Mouse (Mus musculus) c-Kit-negative CD71-positive TER-119-positive erythroid progenitor cells, embryonic 14.5 days (primary cell): Measurements from ENCODE around the gene Mroh7.
A peak's percentile ranks its signal among the peaks of the same experiment; 100 is the strongest.
"Not testable (repeated sequence)": the region's sequence is repeated elsewhere in the genome, so short reads cannot be mapped to it uniquely, and the experiment has no call there.

Experiments
- DNase-seq: peaks from one replicate; pipeline ENCODE4 v3.0.0-alpha.2; 2013; ENCODE audit warnings: low read depth, low spot score

Mroh7 gene

DNA sequence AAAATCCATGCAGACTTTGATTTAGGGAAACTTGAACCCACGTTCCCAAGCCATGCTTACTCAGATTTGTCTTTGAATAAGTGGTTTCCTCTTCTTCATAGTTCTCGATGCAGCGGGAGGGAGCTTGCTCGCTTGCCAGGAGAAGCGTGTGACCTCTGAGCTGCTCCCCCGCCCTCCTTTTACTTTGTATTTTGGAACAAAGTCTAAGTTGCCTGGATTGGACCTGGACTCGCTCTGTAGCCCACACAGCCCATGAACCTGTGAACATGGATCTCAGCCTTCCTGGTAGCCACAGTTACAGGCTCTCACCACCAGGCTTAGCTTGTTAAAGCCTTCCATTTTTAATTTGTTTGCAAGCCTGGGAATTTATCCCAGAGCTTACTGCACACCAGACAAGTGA is at the start of gene Mroh7:
TSS of gene Mroh7 (minus strand) at position 112 of the 400 bp plus-strand sequence.
- no peak for DNase-seq

DNA sequence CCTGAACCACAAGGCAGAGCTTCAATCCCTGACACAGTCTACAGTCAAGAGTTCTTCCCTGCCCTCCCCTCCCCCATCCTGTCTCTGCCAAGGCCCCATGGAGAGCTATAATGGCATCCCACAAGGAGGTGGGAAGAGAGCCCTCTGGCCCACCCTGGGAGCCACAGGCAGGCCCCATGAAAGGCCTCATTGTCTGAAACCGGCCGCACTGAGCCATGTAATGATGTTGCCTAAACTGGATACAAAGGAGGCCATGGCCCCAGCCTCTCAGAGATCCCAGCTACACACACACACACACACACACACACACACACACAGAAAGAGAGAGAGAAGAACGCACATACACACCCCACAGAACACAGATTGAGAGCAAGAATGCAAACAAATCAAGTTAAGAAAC is 49.3 kb upstream of the Mroh7 start:
- DNase-seq, result no peak

DNA sequence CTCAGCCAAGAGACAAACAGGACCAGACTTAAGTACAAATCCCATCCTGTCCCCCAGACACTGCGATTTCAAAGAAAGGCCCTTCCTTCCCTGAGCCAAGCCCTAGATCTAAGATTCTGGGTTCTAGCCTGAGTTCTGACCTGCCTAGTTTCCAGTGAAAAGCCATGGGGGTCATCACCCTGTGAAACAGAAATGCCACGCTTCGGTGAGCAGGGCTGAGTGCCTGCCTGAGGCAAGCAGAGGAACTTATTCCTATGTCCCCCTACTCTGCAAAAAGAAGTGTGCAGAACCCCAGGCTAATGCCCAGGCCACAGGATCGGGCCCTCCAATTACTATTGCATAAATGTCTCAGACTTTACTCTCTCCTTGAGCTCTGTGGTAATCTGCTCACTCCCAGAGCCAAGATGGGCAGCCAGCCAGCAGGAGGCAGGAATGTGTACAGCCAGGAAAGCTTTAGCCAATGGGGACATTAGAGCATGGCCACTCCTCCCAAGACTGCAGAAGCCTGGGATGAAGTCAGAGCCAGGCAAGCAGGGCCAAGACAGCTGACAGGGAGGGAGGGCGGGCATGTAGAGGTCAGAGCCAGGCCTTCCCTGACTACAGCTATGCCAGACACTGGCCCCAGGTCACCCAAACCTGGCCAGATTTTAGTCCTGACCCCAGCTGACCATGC is 47.5 kb upstream of the Mroh7 start:
- no peak for DNase-seq

DNA sequence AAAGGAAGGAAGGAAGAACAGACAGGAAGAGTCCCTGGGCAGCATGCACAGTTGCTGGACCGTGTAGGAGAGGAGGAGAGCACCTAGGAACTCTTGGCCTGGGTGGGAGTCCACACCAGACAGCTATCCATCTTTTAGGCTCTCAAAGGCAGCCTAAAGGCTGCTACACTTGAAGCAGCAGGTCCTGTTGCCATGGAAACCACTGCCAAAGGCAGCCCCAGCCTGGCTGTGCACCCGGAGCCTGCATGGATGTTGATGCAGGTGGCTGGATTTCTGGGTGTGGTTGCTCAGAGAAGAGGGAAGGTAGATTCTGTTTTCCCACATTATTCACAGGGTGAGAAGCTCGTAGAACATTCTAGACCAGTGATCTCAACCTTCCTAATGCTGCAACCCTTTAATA is 46.3 kb upstream of the Mroh7 start:
- DNase-seq, result no peak

DNA sequence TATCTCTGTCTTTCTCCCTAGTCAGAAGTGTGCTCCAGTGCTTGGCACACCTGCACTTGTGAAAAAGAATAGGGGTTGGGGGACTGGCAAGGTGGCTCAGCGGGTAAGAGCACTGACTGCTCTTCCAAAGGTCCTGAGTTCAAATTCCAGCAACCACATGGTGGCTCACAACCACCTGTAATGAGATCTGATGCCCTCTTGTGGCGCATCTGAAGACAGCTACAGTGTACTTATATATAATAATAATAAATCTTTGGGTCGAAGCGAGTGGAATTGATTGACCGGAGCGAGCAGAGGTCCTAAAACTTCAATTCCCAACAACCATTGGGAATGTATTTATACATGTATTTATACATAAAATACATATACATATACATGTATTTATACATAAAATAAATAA is 45.0 kb upstream of the Mroh7 start:
- not testable (repeated sequence) for DNase-seq

DNA sequence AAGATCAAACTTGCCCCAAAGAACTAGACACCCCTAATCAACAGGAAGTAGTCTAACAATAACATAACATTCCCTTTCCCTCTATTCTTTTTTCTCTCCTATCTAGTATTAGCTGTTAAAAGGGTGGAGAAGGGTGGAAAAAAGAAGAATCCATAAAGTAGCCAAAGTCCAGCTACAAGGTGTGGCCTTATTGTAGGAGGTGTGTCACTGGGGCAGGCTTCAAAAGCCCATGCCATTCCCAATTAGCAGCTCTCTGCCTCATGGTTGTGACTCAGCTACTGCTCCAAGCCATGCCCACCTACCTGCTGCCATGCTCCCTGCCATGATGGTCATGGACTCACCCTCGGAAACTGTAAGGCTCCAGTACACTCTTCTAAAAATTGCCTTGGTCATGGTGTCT is 41.8 kb upstream of the Mroh7 start:
- no peak for DNase-seq

DNA sequence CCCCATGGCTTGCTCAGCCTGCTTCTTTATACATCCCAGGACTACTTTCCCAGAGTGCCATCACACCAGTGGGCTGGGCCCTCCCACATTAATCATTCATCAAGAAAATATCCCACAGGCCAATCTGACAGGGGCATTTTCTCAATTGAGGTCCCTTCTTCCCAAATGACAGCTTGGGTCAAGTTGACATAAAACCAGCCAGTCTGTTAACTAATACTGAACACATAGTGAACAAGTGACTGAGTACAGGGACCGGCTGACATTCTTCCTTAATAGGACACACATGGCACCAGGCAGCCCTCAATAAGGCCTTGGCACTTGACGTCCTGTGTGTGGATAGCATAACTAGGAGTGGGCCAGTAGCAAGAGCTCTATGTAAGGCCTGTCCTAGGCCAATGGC is 38.6 kb upstream of the Mroh7 start:
- no peak for DNase-seq

DNA sequence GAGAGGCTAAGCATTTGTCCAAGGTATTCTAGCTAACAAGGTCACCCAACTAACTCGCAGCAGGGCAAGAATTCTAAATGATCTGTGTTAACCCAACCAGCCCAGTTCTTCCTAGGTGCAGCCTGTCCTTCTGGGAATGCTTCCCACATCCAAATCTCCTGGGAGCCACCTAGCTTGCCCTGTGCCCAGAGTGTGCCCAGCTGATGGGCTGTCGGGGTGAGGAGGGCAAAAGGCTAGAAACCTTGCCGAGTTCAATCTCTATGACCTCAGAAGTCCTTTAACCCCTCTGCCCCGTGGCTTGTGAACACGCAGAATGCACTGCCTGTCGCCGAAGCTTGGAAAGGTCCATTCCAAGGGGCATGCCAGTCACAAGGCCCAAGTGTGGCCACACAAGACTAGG is 33.4 kb upstream of the Mroh7 start:
- DNase-seq, result no peak

DNA sequence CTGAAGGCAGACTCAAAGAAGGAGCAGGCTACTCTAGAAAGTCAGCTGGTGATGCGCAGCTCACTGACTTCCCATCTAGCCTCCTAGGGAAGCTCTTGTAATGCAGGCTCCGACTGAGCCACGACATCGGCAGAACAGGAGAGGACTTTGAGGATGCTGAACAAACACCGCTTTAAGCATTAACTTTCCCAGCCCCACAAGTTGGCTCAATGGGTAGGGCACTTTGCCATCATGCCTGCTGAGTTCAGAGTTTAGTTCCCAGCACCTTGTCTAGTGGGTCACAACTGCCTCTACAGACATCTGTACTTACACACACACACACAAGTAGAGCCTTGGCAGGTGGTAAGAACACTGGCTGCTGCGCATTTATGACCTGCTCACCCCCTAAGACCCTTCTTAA is 21.0 kb upstream of the Mroh7 start:
- no peak for DNase-seq

DNA sequence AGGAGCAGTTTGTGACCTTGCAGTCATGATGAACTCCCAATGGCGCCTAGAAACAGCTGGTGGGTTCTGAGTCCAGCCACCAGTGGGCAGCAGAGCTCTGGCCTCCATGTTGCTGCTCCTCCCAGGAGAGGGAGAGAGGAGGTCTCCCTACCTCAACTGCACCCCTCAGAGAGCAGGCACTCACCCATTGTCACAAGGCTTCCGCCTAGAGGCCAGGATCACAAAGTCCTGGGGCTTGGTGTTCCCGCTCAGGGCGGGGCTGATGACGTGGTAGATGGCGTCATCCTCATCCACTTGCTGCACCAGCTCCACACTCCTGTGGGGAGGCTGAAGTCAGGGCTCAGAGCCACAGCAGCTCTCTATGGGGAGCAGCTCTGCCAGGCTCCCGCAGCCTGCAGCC is 19.0 kb upstream of the Mroh7 start:
- no peak for DNase-seq

DNA sequence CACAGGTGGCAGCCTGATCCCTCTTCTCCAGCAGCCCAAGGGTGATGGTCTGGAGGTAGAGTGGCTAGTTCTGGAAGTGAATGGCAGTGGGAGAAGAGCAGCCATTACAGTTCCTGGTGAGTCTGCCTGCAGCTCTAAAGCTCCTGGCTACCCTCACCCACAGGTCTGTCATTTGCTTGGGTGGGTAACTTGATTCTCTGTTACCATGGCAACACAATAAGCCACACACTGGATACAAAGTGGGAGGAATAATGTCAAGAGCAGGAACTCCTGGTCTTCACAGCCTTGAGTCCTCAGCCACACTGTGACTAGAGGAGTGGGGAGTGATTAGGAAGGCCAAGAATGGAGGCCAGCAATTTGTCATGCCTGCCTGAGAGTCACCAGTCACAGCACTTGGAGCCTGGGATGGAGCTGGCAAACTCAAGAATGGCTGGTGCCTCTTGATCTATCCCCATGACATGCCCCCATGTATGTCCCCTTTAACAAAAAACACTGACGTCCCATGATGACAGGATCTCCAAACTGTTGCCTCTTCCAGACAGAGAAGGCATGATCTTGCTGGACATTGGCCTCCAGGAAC is 16.4 kb upstream of the Mroh7 start:
- DNase-seq, result no peak

DNA sequence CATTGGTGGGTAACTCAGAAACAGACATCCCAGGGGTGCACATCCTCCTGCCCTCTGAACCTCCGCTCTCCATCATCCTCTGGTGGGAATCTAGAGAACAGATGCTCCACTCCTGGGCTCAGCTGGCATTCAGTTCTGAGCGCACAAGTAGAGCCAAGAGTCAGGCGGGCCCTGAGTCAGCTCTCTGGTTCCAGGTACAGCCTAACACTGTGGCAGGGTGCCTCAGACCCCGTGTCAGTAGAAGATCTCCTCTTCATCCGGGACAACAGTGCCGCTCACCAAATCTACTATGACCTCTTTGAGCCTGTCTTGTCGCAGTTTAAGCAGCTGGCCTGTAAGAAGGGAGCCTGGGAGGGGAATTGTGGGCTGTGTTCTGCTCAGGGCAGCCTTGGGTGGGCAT is 15.1 kb upstream of the Mroh7 start:
- no peak for DNase-seq

DNA sequence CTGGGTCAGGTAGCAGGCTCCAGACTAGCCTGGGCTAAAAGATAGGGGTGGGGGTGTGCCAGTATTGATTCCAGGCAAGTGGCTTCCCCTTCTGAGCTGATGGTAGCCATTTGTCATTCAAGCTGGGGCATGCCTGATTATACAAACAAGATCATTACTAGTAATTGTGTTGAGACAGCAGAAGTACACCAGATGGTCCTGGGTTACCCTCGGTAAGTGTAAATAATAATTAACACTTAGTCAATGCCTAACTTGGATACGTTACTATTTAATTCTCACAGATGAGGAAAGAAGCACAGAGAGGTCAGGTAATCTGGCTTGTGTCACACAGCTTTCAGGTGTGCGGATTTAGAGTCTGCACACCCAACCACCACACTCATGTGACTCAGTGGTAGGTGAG is 7.2 kb upstream of the Mroh7 start:
- DNase-seq, result no peak

DNA sequence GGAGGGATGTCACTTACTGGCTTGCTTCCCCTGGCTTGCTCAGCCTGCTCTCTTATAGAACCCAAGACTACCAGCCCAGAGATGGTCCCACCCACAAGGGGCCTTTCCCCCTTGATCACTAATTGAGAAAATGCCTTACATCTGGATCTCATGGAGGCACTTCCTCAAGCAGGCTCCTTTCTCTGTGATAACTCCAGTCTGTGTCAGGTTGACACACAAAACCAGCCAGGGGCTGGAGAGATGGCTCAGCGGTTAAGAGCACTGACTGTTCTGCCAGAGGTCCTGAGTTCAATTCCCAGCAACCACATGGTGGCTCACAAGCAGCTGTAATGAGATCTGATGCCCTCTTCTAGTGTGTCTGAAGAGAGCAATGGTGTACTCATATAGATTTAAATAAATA is 6.2 kb upstream of the Mroh7 start:
- DNase-seq, result not testable (repeated sequence)

DNA sequence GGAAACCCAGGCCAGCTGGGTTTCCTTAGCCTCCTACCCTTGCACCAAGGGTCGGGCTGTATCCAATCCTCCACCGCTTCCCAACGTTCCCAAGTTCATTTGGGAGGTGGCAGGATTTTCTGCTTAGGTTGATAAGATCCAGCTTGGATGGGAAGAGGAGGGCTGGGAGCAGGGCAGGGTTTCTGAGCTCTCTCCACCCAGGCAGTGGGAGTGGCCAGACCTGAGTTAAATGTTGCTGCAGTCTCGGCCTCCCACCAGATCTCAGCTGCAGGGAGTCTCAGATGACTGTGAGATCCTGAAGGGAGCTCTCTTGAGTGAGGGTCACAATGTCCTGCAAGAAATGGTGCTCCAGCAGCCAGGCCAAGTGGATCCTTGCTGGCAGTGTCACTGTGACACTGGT is 2.9 kb upstream of the Mroh7 start, which contains the start of gene Fam151a:
TSS of gene Fam151a (plus strand) at position 254 of the 400 bp plus-strand sequence.
- DNase-seq, result no peak

DNA sequence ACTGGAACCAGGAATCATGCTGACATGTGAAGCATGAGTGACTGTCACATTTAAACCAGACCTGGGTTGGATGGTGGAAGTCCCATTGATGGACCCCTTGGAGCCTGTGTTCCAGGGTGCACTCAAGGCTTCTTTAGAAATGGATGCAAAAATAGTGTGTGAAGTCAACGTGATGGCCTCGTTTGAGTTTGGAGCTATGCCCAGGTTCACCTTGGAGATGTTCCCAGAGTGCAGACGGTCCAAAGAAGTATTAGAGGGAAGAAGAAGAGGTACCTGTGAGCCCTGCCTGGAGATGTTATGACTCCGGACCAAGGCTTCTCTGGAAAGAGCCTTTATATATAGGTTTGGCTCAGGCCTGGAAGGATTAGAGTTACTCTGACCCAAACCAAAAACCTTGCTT is 10.1 kb downstream of the Mroh7 start:
- no peak for DNase-seq

DNA sequence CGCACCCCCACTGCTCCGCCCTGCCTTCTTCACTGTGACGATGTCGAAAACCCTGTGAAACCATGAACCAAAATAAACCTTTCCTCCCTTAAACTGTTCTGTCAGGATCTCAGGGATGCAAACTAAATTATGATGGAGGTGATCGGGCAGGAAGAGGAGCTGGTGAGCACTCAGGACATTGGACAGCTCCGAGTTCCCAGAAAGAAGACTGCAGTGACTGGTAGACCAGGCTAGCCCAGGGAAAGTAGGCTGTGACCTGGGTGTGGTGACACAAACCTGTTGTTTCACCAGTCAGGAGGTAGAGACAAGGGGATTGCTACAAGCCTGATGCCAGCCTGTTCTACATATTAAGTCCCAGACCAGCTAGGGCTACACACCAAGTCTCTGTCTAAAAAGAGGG is 17.1 kb downstream of the Mroh7 start:
- no peak for DNase-seq

DNA sequence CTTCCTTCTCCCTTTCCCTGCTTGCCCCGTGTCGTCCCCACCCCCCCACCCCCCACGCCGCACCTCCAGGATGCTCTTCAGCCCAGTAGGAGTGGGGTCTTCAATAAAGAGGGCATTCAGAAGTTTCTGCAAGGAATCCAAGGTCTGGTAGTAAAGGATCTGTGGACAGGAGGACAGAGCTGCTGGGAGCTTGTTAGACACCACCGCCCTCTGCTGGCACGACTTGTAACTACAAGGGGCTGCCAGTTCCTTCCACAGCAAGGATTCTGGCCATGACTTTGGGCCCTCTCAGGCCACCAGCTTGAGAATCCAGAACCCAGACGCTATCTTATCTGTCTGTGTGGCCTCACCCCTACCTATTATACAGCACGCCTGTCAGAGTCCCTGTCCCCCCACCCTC is 22.3 kb downstream of the Mroh7 start:
- peak; percentile 65 for DNase-seq

DNA sequence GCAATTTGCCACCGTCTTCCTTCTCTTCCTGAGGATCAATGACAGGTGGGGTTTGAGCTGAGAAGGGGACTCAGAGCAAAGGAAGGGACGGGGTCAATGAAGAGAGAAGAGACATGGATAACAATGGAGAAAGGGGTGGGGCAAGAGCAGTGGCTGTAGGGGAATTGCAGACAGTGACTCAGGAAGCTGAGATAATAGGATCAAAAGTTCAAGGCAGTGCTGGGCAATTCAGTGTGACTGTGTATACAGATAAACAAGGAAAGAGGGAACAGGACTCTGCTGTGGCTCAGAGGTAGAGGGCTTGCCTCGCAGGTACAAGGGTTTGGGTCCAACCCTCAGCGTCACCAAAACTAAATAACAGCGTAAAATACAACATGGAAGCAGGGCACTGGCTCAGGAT is 22.8 kb downstream of the Mroh7 start:
- DNase-seq, result no peak

DNA sequence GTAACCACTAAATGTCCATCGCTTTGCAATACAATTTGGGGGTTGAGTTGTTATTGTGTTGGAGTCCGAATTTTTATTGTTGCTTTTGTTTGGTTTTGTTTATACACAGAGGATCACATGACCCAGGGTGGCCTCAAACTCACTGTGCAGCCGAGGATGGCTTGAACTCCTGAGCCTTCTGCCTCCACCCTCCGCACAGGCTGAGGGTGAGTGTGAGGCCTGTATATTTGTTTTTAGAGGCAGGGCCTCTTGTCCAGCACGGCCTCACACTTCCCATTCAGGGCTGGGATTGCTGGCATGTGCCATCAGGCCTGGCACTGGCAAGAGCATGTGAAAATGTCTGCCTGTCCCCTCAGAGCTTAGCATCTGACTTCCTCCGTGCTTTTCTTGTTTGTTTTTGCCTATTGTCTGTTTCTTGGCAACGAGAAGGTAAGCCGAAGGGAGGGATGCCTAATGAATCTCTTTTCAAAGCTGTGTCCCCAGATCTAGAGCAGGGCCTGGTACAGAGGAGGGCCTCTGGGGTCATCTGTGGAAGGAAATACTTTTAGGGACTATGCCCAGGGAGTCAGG is 25.5 kb downstream of the Mroh7 start:
- no peak for DNase-seq

DNA sequence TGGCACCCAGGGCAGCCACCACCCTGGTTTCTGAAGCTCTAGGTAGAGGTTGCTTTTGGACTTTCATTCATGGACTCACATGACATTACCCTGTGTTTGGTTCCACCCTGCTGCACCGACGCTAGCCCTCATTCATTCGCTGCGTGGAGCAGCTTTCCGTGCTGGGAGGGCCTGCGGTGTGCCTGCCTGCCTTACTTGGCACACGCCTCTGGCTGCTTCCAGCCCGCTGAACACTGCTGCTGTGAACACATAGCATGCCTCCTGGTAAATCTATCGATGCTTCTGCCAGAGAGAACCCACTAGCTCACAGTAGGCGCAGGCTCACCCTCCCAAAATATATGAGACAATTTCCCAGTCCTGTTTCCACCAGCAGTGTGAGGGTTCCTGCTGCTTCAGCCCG is 26.3 kb downstream of the Mroh7 start:
- DNase-seq, result no peak

DNA sequence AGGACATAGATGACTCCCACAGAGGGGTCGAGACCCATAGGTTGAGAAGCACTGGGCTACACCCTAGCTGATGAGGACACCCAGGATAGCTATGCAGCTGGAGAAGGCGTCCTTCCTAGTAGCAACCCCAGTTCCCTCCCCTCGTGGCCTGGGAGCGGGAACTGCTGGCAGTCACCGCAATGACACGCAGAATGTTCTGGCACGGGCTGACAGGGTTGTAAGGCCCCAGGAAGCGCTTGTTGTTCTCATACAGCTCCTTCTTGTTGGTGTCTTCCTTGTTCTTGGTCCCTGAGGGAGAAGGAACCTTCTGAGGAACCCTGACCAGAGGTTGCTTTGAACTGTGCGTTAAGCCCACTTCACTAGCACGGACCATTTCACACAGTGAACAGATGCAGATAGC is 26.8 kb downstream of the Mroh7 start:
- no peak for DNase-seq

DNA sequence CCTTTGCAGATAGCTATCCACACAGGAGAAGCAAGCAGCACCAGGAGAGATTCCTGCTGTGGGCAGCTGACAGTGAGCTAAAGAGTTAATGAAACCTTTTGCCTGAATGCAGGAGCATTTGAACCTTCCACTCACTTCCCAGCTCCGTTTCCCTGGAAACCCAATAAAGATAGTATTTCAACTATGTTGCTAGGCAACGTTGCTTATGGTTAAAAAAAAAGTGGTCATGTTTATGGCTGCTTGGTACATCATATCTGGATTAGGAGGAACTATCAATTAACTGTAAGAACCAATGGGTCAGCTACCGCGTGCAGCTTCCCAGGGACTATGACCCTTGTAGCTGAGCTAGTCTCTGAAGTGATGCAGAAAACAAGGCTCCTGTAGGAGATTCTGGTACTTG is 29.9 kb downstream of the Mroh7 start:
- no peak for DNase-seq

DNA sequence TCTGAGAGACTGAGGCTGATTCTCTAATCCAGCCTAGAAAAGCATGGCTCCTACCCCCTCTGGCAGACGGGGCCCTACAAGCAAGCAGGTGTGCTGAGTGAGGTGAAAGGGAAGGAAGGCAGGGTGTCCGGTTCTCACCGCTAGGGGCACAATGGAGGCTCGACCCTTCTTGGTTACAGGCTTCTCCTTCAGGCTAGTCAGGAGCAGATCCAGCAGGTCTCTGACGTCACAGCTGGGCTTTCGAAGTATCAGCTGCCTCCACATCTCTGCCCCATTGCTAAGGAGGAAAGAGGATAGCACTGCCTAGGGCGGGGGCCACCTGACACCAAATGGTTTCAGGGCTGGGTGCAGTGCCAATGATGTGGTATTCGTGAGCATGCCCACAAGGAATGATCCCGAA is 30.7 kb downstream of the Mroh7 start:
- no peak for DNase-seq
